Mouse (Mus musculus): Measurements from ENCODE around the gene Fam71e1.

The Fam71e1 gene

DNA sequence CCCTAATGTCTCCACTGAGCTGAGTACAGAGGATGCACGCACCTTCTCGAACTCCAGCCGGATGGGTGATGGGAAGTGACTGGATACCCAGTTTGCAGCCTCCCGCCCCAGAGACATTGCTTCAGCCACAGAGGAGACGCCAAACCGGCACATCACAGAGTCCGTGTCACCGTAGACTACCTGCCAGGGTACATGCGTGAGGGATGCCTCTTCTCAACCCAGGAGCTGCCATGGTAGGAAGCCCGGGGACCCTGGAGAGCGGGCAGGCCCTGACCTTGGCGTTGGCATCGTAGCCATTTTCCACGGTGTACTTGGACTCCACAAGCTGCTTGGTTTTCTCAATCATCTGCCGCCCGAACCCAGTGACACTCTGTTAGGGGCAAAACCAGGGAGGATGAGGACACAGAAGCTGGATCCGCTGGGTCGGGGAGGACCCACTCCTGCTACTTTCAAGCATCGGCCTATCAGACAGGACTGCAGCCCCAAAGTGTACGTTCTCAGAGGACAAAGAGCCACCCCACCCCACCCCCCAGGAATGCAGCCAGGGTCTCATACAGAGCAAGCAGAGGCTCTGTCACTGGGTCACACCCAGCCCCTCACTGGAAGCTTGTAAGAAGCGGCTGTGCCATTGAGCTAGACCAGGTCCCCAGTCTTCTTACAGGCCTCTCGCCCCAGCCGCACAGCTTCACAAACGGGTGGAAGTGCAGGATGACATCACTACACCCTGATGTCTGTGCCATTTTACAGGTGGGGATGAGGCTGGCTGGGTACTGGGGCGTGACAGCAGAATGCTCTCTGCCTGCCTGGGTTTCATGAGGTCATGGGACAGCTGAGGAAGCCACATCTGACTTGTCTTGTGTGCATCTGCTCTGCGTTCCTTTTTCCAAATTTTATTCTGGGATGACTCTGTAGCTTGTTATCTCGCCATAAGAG lies 39.5 kb downstream of the Fam71e1 start:
- DNase-seq (ENCODE audit: low spot score), result no peak

DNA sequence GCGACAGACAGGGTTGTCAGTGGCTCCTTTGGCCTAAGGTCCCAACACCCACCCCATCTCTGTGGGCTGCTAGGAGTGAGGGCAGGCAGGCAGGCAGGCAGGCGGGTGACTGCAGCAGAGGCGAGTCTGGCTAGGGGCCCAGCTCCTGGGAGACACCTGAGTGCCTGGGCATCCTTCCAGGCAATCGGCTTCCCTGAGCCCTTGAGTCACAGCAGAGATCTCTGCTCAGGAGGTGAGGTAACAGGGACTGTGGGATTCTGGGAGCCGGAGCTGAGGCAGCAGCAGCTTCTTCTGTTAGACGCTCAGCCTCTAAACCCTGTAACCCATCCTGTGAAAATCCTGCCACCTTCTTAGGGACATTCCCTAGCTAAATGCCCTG lies 40.2 kb downstream of the Fam71e1 start:
- DNase-seq (ENCODE audit: low spot score), result no peak

DNA sequence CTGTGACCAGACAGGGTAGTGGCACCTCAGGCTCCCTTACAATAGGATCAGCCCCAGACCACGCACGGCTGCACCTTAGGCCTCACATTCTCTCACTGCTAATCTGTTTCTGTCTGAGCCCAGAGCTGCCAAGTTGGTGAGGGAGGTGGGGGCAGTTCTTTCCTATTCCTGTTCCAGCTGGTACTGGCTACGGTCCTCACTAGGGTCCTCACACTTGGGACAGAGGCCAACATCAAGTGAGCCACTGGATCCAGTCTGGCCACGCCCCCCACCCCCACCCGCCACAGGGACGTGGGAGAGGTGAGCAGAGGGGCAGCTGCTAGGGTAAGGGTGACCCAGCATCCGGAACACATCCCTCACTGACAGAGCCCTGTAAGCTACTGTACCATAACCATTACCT lies 40.6 kb downstream of the Fam71e1 start:
- no peak for DNase-seq (ENCODE audit: low spot score)

DNA sequence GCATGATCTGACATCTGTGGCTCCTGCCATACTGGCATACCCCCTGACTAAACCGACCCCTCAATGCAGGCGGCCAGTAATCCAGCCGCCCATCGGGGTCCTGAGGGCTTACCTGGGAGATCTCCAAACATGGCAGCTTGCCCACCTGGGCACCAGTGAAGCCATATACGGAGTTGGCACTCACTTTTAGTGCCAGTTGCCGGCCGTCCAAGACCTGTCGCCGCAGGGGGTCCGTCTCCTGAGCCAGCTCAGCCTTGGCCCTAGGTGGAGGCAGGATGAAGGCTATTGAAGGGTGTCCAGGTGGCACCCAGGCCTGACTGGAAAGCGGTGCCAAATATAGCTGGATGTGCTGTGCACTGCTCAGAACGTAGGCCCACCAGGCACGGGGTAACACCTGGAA lies 41.1 kb downstream of the Fam71e1 start:
- no peak for DNase-seq (ENCODE audit: low spot score)

DNA sequence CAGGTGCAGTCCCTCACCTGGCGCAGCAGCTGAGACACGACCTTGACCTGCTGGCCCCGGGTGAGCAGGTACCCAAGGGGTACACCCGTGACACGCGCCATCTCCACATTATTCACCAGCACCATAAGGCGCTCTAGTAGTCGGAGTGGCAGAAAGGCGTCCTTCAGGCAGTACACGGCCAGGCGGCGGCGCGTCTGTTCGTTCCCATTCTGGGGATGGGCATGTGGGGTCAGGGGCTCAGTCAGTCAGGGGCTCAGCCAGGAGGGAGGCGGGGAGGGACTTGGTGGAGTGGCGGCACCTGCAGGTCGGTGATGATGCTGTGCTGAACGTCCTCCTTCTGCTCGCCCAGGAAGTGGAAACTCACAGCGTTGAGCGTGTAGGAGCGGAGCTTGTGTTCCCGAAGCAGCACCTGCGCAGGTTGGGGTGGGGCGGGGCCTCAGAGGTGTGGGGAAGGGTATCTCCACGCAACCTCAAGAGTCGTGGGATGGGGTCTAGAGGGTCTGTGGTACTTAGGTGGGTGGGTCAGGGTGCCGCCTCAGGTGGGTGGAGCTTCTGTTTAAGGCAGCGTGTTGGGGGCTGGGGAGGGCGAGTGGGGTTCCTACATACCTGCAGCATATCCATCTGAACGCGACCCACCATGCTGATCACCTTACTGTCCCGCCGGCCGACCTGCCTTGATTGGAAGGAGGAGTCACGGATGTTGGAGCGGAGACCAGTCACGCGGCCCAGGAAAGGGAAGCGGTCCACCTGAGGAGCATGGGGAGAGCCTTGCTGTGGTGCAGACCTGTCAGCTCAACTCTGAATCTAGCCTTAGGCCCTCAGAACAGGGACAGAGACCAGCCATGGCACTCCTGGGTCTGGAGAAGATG lies 42.6 kb downstream of the Fam71e1 start:
- no peak for DNase-seq (ENCODE audit: low spot score)

DNA sequence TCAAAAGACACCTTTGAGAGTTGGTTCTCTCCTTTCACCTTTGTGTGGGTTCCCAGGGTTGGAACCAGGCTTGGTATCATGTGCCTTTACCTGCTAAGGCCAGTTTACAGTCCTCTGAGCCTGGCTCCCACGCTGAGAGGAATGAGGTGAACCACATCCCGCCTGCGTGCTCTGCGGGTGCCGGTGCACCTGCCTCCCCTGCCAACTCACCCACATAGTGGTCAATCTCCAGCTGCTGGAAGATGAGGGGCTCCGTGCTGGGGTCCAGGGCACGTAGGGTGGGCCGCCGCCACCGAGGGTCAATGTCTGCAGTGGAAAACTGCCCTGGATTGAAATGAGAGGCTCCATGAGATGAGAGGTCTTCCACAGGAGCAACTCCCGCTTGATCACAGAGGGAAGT lies 46.2 kb downstream of the Fam71e1 start:
- DNase-seq (ENCODE audit: low spot score), result no peak

DNA sequence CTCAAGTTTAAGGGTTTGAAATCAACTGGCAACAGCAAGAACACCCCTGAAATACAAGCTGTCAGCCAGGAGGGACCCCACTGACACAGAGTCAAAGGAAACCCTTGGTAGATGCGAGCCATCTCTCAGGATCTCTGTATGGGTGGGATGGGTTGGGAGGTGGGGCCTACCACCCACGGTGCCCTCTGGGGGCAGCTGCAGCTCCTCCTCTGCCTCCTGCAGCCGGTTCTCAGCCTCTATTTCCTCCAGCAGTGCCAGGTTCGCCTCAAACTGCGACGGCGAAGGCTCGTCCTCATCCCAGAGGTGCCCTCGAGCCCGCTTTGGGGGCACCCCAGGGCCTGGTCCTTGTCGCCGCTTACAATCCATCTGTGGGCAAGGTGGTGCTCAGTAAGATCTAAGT lies 46.7 kb downstream of the Fam71e1 start:
- DNase-seq (ENCODE audit: low spot score), result no peak

DNA sequence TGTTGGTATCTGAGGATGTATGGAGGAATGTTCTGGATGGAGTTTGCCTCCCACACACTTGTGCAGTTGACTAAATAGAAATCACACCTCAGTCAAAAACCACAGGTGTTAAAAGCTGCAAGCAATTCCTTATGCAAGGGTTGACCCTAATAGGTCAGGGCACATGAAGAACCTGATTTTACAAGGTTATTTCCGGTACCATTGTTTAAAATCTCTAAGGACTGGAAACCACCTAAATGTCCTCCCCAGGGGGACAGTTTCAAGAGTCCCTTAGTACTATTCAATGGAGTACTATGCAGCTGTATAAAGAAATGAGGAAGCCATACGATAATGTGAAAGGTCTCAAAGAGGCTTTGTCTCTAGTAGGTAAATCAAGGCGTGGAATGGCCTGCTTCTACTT lies 49.9 kb downstream of the Fam71e1 start:
- no peak for DNase-seq (ENCODE audit: low spot score)

DNA sequence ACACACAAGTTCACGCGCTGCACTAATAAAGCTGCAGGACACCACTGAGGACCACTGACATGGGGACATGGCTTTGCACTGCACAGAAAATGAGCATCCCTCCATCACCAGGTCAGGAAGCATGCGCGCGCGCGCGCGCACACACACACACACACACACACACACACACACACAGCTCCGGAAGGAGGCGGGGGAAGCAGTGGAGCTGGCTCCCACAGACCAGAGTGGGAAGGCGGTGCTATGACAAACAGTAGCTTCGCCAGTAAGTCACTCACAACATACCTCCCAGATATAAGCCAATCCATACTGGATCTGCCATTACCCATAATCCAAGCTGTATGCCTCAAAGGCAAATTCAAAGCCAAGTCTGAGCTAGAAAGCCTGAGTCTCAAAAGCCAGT lies 50.7 kb downstream of the Fam71e1 start:
- DNase-seq (ENCODE audit: low spot score), result no peak

DNA sequence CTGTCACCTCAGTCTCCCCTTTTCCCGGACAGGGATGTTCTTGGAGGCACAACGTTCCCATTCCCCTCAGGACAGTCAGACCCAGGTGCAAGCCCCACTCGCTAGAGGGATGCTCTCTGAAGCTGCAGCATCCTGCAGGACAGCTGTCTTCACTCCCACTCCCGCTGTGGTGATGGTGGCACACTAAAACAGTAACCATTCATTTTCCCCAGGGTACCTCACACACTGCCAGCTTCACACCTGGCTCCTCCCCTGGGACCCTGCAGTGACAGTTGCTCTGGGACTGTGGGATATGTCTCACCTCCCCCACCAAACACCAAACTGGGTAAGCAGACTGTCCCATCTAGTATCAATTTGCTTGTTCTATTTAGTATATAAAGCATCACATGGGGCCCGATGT lies 51.3 kb downstream of the Fam71e1 start:
- no peak for DNase-seq (ENCODE audit: low spot score)

DNA sequence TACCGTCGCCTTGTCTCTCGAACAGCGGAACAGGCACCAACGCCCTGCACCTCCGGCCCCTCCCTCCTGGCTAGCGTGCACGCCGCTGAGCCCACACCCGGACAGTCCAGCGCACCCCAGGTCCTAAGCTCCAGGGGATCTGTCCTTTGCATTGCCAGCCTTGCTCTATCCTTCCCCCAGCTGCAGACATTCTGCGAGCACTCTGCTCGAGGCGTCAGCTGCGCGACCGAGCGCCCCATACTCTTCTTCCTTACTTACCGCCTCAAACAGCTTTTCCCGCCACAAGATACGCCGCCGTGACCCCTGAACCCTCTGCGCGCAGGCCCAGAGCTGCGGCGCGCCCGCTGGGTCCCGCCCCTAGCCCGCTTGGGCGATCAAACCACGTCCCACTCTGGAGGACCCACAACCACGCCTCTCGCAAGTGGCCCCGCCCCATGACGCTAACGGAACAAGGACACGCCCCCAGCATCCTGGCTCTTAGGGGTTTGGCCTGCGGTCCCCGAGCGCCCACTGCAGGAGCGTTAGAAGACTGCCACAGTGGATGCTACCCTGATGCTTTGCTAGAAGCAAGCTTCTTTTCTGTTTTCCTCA lies 52.2 kb downstream of the Fam71e1 start, which contains the start of gene Pold1:
TSS of gene Pold1 (minus strand) at position 353 of the 591 bp plus-strand sequence.
- DNase-seq (ENCODE audit: low spot score), result peak; percentile 99

DNA sequence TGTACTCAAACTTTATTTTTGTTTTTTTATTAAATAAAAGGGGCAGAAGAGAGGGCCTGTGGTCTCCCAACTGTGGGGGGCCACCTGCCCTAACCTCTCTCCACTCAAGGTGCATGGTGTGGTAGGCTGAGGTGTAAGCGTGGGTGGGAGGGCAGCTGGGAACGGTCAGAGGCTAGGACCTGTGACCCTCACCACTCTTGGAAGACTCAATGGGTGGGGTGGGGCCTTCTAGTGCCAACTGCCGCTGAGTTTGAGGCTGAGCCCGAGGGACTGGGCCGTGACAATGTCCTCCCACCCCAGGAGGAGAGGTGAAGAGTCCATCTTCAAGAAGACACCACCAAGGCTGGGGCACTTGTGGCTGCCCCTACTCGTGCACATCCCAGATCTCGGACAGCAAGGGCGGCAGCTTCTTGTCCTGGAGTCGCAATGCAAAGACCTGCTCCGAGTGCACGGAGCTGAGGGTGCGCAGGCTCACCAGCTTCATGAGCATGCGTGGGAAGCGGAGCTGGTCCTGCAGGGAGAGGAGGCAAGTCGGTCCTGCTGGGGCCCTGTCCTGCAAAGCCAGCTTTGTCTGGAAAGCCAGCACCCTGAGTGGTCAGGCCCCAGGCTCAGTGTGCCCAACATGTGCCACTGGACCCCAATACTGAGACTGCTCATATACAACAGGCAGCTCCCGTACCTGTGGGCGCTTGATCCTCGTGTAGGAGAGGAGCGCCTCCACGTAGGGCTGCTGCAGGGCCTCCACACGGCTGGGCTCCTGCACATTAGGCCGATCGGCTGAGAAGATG lies 53.4 kb downstream of the Fam71e1 start:
- DNase-seq (ENCODE audit: low spot score), result no peak

DNA sequence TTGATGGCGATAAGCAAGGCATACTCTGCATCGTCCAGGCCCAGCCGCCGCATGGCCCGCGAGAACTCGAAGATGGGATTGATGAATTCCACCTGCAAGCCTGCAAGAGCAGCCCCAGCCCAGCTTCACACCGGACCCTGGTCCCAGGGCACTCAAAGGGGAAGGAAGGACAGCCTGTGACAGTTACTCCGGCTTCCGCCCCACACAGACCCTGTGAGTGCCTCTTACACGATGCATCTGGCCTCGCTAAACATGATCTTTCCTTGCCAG lies 54.0 kb downstream of the Fam71e1 start:
- DNase-seq (ENCODE audit: low spot score), result no peak

Measured in yolk sac, embryonic 10.5 days (tissue).